Mouse (Mus musculus) skeletal muscle tissue, adult 2 months (tissue): ENCODE results near the gene Kcnh4.
A peak's percentile ranks its signal among the peaks of the same experiment; 100 is the strongest.

Source experiments
- DNase-seq: peaks from one replicate; pipeline ENCODE4 v3.0.0-alpha.2; 2012; ENCODE audit warnings: low read depth, low spot score

Gene Kcnh4

GRCm38 (mm10) chr11:100735134-100735865 lies 24.4 kb downstream of the Kcnh4 start:
- DNase-seq = no peak

GRCm38 (mm10) chr11:100730477-100731205 lies 29.1 kb downstream of the Kcnh4 start:
- no peak for DNase-seq

GRCm38 (mm10) chr11:100729976-100730375 lies 29.8 kb downstream of the Kcnh4 start:
- no peak for DNase-seq

- peak; percentile 63 for DNase-seq
These were observed 31.1 kb downstream of the Kcnh4 start for GRCm38 (mm10) chr11:100728601-100729000.

- DNase-seq = no peak
These were observed 32.5 kb downstream of the Kcnh4 start for GRCm38 (mm10) chr11:100727201-100727600.

GRCm38 (mm10) chr11:100724919-100725512 lies 34.7 kb downstream of the Kcnh4 start:
- DNase-seq = no peak

- no peak for DNase-seq
These were observed 37.2 kb downstream of the Kcnh4 start for GRCm38 (mm10) chr11:100722493-100723028.

- DNase-seq = no peak
These were observed 37.8 kb downstream of the Kcnh4 start for GRCm38 (mm10) chr11:100721776-100722492.

GRCm38 (mm10) chr11:100721254-100721653 lies 38.5 kb downstream of the Kcnh4 start:
- no peak for DNase-seq

- no peak for DNase-seq
These were observed 39.4 kb downstream of the Kcnh4 start for GRCm38 (mm10) chr11:100720345-100720744.

GRCm38 (mm10) chr11:100719893-100720292 lies 39.8 kb downstream of the Kcnh4 start:
- no peak for DNase-seq

- DNase-seq = no peak
These were observed 40.4 kb downstream of the Kcnh4 start for GRCm38 (mm10) chr11:100719312-100719711.

GRCm38 (mm10) chr11:100718866-100719265 lies 40.9 kb downstream of the Kcnh4 start:
- no peak for DNase-seq

- DNase-seq = no peak
These were observed 41.3 kb downstream of the Kcnh4 start for GRCm38 (mm10) chr11:100718462-100718861.

- no peak for DNase-seq
These were observed 43.1 kb downstream of the Kcnh4 start for GRCm38 (mm10) chr11:100716649-100717048.

- DNase-seq = no peak
These were observed 44.8 kb downstream of the Kcnh4 start for GRCm38 (mm10) chr11:100714948-100715347.

GRCm38 (mm10) chr11:100714534-100714915 lies 45.2 kb downstream of the Kcnh4 start:
- DNase-seq = no peak

GRCm38 (mm10) chr11:100713735-100714533 lies 45.8 kb downstream of the Kcnh4 start, which contains the start of gene Hspb9:
TSS of gene Hspb9 (plus strand) at chr11:100713850.
- no peak for DNase-seq

GRCm38 (mm10) chr11:100713174-100713573 lies 46.6 kb downstream of the Kcnh4 start:
- DNase-seq = no peak

- peak; percentile 71 for DNase-seq
These were observed 47.7 kb downstream of the Kcnh4 start, which contains the start of gene Kat2a for GRCm38 (mm10) chr11:100711783-100712615. TSS of gene Kat2a (minus strand) at chr11:100712465.
